Mouse (Mus musculus): ENCODE data around the gene Wnt11.

Wnt11 gene

DNA sequence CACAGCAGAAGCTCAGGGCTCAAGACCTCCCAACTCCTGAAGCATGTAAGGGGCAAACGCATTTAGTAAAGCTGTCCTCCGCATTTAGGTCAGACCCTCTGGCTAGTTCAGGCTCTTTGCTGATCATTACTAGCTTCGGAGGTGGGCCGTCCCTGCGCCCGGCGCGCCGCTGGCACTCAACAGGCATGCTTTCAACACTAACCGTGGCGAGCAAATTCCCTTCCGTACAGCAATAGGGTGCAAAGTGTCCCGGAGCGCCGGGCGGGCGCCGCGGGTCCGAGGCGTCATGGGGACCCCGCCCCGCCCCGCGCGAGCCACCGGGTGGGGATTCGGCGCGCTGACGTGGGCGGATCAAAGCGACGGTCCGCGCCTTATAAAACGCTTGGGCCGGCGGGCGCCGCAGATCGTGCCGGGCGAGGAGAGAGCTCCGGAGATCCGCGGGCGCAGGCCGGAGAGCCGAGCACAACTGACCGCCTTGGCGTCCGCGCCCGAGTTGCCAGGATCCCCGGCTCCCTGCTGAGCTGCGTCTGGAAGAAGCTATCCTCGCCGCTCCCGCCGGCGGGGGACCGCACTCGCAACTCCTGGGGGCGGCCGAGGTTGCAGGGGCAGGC lies at the start of gene Wnt11:
Wnt11 (plus strand) TSS at position 402 of the 611 bp plus-strand sequence.
- DNase-seq = peak; percentile 48 to 72

DNA sequence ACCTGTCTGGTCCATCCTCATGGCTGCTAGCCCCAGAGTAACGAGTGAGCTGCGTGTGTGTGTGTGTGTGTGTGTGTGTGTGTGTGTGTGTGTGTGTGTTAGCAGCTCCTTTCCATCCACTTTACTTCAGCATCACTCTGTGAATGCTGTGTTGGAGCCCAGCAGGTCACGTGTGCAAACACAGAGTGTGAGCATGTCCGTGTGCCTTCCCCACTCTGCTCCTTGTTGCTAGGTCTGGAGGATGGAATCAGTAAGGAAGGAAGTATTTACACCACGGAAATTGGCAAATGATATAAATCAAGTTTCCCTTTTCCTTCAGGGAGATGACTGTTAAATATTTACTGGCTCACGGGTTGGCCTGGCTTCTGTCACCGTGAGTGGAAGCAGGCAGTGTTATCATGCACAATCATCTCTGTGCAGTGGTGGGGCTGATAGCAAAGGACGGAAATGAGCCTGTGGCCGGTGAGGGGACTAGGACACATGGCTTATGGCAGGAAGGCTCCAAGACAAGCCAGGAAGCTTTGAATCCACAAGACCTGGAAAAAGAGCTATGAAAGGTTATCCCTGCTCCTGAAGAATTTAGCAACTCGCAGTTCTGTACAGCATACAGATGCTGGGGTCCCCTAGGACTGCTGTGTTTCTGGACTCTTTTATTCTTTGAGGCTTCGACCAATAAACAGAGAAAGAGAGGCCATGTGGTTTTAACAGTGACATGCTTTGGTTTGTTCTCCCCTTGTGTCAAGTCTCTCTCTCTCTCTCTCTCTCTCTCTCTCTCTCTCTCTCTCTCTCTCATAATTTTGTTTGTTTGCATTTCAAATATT lies 47.9 kb upstream of the Wnt11 start:
- no peak for DNase-seq

DNA sequence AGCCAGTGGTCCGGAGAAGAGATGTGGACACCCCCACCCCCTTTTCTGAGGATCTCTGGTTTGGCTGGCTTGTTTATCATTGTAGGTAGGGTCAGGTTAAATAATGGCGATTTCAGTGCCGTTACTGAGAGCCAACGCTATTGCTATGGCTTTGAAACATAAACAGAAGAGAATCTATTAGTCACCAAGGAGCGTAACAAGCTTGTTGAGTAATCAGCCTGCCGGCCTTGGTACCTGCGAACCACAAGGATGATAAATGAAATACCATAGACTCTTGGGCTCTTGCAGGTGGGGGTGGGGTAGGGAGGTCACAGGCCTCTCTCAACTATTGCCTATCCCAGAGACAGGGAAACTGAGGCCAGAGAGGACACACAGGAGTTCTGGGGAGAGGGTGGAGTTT lies 46.2 kb upstream of the Wnt11 start:
- DNase-seq = no peak

DNA sequence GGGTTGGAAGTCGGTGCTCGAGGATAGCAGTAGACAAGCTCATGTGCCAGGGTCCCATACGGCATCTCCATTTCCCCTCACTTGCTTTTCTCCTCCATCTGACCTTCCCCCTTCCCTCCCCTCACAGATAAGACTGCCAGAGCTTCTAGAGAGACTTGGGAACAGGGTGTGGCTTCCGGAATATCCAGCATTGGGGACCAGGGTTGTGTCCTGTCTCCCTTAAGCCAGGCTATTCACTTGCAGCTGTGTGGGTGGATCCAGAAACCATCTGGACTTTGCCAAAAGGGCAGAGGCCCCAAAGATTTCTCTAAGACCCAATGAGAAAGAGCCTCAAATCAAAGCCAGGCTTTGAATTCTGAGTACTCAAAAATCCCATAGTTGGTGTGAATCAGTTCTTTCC lies 45.8 kb upstream of the Wnt11 start:
- no peak for DNase-seq

DNA sequence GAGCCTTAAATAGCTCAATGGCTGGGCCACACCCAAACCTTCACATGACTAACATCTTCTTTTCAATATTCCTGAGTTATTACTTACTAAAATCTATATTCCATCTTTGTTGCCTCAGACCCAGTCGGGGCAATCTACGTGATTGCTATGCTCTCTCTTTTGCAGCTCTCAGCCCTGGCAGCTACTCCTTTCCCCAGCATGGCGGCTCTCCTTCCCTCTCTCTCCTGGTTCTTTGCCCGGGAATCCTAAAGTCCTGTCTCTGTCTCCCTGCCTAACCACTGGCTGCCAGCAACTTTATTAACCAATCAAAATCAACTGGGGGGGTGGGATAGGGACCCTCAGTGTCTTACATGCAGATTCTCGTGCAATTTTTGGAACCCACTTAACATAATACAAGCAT lies 43.0 kb upstream of the Wnt11 start:
- no peak for DNase-seq

DNA sequence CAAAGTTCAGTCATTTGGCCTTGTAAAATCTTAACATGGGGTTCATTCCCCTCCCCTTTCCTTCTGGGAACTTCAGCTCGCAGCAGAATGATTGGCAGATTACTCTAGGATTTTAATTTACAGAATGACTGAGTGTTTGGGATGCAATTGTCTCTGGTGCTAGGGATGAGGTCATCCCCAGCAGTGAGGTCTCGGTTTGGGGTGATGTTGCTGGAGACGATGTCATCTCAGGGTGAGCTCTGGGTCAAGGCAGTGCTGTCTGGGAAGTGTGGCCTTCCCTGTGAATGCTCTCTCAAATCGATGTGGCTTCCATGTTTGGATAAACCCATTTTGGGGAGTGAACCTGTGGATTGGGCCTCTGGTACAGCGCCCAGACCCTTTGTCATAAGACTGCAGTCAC lies 41.1 kb upstream of the Wnt11 start:
- no peak for DNase-seq

DNA sequence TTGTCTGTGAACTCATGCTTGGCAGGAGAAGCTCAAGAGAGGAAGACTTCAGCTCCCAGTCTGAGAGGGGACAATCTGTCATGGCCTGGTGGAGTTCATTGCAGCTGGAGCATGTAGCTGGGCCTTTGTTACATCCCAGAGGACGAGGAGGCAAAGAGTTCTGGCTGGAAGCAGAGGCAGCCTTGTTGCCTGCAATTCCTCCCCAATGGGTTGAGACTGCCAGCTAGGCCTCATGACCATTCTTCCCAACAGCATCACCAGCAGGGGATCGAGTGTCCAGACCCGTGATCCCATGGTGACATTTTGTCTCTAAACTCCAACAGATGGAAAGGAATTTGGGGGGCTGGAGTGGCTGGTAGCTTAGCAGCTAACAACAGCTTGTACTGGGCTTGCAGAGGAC lies 40.5 kb upstream of the Wnt11 start:
- DNase-seq = no peak

DNA sequence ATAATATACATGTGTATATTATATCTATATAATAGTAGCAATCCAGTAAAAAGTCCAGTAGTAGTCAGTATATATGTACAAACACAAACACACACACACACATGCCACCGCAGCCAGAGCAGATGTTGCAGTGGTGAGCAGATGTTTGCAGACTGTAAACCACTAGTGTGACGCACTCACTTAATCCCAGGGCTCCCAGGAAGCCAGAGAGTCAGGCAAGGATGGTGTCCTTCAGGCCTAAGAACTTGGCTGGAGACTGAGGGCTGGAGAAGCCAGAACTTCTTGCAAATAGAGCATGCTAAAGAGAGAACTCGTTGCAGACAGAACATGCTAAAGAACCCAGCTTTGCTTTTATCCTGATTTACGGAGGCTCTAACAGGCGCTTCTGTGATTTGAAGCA lies 39.3 kb upstream of the Wnt11 start:
- DNase-seq = no peak

DNA sequence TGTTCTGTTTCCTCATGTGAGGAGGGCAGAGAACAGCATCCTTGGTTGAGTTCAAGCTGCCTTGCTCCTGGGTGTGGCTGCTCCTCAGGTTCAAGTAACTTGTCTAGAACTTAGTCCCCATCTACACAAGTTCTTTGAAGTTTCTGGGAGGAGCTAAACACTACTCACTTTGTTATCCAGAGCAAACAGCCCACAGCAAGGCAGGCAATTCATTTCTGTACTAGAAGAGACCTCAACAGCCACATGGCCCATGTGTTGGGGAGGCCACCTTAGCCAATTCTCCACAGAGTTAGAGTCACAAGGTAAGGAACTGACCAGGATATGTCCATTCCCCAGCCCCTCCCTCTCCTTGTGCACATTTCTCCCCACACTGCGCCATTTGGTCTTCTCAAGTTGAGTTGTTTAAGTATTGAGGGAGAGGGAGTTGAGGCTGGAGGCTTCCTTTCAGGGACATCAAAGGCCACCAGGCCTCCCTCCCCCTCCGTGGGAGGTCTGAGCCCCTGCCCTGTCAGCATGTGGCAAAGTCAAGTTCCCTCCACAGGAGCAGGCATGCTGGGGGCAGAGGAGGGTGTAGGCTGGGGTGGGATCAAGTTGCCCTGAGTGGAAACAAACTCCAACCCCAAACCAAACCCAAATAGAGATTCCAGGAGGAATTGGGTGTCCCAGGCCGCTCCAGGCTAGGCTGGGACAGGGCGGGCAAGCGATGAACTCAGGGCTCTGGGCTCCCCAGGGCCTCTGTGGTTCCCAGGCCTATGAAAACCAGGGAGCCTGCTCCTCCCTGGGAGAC lies 37.4 kb upstream of the Wnt11 start:
- no peak for DNase-seq

DNA sequence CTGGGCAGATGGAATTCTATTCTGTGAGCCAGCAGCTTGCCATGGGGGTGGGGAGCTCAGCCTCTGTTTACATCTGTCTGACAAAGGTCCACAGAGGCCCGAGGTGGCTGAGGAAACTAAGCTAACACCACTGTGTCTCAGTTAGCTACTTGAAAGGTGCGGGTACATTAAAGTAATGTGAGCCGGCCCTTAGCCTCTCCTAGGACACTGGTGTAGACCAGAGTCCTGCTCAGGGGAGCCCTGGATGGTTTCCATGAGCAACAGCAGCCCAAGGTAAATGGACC lies 36.8 kb upstream of the Wnt11 start:
- DNase-seq = no peak

DNA sequence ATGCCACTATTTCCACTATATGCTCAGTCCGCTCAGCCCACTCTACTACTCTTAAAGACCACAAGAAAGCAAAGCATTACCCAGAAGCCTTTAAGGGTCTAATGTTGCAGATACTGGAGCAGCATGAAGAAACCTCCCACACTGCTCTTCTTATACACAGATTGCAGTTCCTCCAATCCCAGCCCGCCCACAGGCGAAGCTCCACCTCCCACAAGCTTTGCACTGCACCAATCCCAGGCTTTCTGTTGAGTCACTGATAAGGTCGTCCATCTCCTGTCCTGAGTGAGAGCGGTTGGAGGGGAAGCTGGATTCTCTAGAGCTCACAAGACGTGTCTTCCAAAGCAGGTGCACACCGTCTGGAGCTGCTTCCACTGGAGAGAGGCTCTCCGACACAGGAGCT lies 34.5 kb upstream of the Wnt11 start:
- no peak for DNase-seq

DNA sequence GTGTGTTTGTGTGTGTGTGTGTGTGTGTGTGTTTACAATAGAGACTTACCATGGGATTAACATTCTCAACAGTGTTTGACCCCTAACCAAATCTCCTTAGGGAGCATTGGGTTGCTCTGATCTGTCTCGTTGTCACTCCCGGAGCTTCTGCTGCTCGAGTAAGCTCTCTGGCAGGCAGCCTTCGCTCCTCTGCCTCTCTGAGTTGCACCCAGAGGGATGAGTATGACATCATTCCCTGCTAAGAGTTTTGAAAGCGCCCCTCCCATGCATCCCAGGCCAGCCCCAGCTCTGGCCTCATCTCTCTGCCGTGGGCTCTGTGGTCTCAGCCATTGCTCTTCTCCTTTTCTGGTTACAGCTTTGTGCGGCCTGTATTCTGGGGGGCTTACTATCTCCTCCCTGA lies 33.8 kb upstream of the Wnt11 start:
- DNase-seq = no peak

DNA sequence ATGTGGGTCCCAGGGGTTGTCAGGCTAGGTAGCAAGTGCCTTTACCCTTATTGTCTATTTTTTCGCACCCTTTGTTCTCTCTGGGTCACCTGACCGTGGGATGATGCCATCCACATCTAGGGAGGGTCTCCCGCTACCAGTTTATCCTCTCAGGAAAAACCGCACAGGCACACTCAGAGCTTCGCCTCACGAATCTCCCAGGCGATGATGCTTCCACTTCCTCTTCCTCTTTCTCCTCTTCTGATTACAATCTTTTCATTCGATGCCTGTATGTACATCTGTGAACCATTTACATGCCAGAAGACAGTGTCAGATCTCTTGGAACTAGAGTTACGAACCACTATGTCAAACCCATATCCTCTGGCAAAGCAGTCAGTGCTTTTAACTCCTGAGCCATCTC lies 31.7 kb upstream of the Wnt11 start:
- no peak for DNase-seq

DNA sequence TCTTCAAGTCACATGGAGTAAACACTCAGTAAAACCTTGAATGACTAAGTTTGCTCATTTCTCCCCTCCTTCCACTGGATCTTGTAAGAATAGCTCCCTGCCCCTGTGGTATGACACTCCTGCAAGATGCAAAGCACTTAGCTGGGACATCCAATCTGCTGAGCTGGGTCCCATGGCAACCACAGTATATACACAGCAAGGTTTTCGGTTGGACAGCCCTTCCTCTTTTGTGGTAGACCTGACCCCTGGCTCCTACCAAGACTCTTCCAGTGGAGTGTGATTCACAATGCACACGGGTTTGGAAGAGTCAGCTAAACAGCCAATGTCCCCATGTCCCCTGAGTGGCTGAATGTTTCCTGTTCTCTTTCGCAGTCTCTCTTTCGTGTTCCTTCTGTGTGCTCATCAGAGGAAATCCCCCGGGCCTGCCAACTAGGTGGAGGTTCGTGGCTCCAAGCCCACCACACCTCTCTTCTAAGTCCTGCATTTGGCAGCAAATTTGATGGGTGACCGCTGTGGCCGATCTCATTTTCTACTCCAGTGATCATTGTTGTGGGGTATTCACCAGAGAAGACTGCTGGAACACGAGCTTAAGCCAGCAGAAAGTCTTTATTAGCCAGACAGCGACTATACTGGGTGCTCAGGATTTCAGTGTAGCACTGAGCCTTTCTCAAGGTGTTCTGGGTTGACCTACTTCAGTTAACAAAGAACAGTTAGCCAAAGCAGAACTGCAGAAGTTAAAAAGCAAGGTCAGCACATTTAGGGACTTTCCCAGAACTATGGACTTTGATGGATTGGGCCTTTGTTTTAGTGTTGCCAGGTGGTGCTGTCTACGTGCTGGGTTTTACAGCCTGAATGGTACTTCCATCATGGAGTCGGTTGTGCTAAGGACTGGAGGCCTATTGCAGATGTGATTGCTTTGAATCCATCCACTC lies 29.8 kb upstream of the Wnt11 start:
- DNase-seq = no peak

DNA sequence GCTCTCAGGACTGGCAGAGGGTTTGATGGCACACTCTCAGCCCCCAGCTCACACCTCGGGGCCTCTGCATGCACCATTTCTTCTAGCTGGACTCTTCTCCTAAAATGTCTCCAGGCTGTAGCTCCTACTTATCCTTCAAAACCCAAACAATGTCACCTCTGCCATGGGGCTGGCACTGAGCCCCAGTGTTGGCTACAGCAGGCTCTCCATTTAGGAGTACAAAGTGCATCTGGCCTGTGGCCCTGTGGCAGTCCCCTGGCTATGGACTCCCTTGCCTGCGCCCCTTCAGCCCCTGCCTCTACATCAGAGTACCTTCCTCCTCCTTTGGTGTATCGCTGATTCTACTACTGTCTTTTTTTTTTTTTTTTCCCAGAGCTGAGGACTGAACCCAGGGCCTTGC lies 28.0 kb upstream of the Wnt11 start:
- no peak for DNase-seq

DNA sequence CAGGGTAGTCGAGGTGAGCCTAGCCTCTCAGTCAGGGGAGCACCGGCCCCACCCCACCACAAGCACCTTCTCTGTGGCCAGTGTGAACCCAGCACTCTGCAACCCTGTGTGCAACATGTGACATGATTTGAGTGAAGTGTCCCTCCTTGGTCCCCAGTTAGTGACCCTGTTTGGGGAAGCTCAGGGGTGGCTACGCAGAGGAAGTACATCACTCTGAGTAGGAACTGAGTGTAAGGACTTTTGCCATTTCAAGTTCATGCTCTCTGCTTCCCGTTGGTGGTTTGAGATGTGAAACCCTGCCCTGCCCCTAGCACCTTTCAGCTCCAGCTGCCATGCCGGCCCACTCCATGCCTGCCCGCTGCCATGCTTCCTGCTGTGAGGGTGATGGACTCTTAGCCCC lies 25.5 kb upstream of the Wnt11 start:
- no peak for DNase-seq

DNA sequence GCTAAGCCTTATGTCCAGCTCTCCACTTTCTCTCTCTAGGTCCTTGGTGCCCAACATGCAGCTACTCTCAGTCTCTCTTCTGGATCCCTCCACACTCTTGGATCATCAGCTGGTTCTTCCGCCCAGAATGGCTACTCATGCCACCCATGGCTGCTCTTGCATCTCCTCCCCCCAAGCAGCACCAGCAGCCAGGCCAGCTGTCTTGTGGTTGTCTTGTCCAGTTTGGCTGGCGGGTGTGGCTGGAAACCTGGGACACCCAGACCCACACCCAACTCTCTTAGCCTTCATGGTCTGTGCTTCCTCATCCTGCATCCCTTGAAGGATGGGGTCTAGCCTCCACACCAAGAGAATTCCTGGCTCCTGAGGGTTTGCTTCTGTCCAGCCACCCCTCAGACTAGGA lies 24.3 kb upstream of the Wnt11 start:
- DNase-seq = no peak

DNA sequence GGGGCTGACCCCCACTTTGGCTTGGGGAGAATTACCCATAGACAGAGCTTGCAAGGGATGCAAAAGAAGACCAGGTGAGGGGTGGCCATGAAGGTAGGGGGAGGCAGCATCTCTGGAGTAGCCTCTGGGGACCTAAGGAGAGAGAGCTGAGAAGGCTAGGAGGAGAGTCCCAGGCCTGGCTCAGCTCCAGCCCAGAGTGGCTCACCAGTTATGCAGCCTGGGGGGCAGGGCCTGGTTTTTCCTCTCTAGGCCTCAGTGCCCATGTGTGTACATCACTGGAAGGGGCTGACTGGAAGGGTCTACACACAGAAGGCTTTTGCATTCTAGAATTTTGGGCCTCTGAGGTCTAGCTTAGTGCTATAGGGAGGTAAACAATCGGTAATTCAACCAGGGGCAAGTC lies 14.4 kb upstream of the Wnt11 start:
- no peak for DNase-seq

DNA sequence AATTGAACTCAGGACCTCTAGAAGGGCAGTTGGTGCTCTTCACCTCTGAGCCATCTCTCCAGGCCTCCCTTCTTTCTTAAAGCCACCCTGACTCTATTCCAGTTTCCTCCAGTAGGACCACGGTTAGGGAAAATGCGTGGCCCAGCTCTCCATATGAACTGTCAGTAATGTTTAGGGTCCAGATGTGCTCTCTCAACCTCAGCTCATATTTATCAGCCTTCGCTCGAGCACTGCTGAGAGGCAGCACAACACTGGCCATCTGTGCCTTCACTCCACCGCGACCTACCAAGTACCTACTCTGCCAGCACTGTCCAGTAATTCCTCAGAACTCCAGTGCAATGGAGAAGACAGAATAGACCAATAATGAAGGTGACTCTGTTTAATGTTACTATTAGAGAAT lies 12.0 kb upstream of the Wnt11 start:
- no peak for DNase-seq

DNA sequence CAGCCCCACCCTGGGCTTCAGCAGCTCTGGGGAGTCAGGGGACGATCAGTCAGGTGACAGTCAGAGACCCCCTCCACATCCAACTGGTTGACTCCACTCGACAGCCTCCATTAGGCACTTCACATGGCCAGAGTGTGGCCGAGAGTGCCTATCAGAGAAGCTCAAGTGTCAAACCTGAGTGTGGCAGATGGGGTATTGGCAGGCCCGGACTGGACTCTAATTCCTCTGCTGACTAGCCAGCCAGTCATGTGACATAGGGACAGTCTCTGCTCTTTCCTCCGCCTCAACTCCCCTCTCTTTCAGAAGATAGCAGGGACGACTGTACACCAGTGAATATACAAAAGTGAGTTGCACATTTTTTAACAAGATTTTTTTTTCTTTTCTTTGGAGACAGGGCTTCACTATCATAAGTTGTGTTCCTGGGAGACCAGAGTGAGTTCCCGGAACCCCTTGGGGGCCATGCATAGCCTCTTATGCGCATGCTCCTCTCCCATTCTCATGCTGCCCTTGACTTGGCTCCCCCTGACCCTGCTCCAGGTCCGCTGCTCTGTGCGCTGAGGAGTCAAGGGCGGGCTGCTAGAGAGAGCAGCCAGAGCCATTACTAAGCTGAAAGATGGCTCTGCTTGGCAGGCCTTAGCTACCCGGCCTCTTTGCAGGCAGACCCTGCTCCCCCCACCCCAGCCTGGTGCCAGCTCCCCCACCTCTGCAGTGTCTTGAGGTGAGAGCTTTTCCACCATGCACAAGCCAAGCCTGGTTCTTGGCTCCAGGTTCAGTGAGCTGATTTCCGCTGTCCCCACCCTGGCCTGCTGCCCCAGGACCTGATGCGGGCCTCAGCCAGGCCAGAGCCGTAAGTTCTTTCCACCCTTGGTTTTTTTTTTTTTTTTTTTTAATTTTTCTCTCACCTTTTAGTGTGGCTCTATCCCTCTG lies 10.8 kb upstream of the Wnt11 start:
- DNase-seq = no peak

DNA sequence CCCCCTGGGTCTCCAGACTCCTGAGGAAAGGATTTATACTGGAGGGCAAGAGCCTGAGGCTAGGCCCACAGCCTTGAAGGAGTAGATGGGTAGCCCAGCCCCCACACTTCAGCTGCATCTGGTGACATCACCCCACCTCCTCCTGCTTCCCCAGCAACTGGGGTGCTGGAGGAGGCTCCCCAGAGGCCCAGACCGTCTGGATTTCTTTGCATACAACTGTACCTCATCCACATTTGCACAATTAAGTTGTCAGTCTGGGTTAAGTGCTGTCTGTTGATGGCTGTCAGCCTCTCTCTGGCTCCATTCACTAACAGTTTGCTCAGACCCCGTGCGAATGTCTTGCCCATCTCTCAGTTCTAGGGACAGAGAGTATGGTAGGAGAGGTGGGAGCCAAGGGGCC lies 6.9 kb upstream of the Wnt11 start:
- no peak for DNase-seq

DNA sequence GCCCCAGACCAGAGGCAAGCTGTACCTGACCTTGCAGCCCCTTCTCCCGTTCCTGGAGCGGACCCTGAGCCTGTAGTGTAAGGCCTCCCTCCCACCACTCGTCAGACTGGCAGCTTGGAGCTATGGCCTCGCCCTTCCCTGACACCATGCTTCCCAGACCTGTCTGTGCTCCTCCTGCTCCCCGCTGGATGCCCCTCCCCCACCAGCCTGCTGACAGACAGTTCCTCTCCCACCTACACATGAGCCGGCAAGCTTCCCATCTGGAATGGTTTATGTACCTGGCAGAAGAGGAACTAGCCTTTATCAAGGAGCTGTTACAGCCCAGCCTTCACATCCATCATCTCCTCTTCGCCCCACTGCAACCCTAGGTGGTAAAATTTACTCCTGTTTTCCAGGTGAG lies 6.0 kb upstream of the Wnt11 start:
- DNase-seq = no peak
